Mouse (Mus musculus): ENCODE measurements around the gene Prkar2a. TPM values are rescaled to one million over a fixed set of nuclear protein-coding genes. Genes with fewer than 3 reads are reported as not detected.

The Prkar2a gene
- total RNA-seq, 2 experiments from 2014 or later: 28.9 to 34.9 TPM

DNA sequence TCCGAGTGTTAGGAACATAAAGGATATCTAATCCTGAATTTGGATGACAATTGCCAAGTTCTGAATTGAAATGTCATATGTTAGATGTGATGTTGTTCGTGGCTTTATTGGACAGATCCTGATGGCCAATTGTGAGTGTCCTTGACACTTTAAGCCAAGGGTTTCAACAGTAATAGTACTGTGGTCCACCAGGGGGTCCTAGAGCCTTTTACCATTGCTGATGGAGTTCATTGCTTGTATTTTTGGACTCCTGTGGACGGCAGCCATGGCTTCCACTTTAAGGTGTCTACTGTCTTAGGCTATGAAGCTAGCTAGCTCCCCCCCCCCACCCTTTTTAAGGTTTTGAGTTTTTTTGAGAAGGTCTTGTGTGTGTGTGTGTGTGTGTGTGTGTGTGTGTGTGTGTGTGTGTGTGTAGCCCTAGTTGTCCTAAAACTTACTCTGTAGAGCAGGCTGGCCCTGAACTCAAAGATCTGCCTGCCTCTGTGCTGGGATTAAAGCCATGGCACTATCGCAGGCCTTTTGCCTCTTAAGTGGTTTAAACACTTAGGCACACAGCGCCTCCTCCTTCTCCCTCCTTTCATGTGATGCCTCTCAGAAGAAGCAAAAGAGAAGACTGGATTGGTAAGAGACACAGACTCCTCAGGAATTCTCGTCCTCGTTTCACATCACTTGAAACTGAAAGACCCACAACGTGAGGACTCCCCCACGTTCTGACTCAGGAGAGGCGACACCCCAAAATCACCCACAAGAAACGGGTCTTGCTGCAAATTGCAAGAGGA is 63.2 kb downstream of the Prkar2a start:
- DNase-seq: no peak

DNA sequence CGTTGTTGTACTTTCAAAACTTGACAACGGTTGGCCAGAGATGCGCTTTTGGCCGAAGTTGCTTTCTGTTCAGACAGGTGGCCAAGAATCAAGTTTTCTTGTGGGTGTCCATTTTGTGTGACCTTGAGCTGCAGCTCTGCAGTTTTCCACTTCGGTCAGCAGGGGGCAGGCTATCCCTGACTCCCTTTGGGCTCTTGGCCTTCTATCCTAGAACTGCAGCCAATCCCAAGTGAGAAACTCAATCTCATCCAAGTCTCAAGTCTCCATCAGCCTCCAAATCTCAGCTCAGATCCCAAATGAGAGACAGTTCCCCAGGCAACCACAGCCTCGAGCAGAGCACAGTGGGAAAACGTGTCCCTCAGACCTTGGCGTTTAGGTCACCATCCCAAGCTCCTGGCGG is 64.2 kb downstream of the Prkar2a start:
- DNase-seq: peak; percentile 56 to 70

DNA sequence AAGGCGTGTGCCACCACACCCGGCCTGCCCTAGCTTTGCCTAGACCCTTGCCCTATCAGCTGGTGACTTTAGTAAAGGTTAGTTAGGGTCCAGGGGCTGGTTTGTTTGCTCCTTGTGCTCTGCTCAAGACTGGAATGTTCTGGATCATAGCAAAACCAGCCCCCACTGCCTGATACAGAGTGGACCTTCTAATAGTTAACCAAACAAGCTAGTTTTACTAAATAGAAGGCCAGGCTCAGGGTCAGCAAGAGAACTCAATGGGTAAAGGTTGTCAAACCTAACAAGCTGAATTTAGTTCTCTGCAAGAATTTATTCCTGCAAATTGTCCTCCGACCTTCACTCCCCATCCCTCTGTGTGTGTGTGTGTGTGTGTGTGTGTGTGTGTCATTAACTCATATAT is 64.9 kb downstream of the Prkar2a start:
- no peak for DNase-seq

DNA sequence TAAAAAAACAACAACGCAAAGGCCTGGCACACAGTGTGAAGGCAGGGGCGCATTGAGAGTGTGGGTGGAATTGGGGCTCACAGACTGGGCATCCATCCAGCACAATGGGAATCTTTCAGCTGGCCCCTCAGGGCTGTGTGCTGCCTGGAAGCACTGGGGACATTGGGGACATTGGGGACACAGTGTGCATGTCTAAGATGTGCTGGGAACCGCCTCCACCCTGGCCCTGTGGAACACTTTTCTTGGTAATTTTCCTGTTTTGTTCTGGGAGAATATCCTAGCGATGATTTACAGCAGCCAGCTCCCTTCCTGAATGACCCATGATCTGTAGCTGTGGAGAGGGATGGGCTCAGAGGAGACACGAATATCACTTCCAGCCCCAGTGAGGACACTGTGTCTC is 65.3 kb downstream of the Prkar2a start:
- DNase-seq: no peak

DNA sequence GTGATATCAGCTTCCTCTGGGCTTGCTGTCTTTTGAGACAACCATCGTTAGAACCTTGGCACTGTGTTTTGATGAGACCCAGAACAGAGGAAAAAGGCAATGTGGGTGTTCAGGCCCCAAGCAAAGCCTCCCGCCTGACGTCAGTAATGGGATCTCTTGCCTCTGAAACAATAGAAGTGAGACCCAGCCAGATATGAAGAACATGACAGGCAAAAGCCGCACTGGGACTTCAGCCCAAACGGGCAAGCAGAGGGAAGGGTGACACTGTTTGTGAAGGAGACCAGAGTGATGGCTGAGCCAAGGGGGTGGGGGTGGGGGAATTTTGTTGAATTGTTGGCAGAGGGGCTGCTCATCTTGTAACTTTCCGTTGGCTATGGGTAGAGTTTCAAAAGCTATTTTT is 68.3 kb downstream of the Prkar2a start:
- no peak for DNase-seq

DNA sequence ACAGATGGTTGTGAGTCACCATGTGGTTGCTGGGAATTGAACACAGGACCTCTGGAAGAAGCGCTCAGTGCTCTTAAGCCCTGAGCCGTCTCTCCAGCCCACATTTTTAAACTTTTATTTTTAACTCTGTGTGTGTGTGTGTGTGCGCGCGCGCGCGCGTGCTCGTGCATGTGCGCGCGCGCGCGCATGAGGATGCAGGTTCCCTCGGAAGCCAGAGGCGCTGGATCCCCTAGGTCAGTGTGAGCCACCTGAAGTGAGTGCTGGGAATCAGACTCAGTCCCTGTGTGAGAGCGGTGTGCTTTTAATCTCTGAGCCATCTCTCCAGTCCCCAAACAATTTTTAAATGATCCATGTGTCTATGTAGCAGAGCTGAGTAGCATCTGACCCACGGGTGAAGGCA is 70.0 kb downstream of the Prkar2a start:
- no peak for DNase-seq

DNA sequence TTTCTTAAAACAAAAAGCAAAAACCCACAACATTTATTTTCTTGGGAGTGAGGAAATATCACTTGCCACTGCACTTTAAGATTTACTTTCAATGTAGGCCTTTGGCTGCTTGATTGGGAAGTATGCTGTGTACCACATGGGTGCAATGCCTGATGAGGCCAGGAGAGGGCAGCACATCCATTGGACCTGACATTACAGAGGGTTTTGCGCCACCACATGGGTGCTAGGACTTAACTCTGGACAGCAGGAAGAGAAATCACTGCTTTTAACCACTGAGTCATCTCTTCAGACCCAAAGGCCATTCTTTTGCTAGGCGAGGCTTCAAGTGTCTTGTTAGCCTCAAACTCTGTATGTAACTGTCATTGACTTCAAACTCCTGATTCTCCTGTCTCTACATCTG is 70.7 kb downstream of the Prkar2a start:
- peak; percentile 56 to 72 for DNase-seq

DNA sequence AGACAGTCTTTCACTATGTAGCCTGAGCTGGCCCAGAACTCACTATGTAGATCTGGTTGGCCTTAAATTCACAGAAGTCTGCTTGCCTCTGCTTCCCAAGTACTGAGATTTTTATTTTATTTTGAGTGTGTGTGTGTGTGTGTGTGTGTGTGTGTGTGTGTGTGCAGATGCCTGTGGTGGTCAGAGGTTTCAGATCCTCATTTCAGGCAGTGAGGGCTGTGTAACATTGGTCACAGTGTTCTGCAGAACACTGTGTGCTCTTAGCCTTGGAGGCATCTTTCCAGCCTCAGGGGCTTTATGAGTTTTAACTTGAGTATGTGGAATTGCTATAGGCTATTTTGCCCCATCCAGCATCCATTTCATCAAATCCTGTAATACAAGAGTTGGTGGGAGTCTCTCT is 72.4 kb downstream of the Prkar2a start:
- DNase-seq: no peak

DNA sequence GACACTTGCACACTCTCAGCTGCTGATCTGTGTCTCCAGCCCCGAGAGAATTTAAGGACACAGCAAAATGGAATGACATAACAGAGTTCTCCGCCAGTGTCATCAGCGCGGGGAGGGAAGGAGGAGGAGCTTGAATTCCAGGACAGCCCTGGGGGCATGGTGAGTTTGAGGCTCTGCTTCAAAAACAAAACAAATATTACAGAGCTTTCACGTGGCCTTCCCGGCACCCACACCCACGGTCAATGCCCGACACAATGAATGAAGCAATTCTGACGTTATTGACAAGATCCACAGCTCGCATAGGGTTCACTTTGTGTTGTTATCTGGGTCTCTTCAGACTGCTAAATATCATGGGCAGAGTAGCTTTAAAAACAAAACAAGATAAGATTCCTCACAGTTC is 75.9 kb downstream of the Prkar2a start:
- DNase-seq: no peak

DNA sequence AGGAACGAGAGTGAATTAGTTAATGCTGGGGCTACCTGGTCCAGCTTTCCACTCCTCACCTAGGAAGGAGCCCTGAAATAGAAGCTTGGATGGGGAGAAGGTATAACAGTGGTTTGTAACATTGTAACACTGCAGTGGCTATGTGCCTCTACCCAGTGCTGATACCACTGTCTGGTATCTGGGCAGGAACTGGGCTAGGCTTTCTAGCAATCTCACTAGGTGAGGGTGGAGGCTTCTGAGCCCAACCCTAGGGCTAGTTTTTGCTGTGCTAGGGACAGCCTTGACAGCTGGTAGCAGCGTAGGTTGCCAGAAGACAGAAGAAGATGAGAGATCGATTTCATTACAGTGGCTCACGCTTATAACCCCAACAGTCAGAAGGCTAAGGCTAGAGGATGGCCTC is 87.5 kb downstream of the Prkar2a start:
- DNase-seq: no peak

DNA sequence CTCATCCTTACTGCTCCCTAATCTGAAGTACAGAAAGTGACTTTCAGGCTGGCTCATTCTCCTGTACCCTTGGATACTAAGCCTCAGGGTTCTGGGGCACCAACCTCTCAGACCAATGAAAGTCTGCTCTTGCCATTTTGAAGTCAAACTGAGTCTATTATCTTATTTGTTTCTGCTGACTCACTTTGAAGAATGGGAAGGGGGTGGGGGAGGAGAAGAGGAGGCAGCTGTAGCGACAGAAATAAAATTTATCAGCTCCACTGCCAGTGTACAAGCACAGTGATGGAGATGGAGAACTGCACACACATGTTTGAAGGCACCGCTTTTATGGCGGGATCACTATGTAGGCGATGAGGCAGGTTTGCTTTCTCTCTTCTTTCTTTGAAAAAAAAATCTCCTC is 88.2 kb downstream of the Prkar2a start:
- no peak for DNase-seq

DNA sequence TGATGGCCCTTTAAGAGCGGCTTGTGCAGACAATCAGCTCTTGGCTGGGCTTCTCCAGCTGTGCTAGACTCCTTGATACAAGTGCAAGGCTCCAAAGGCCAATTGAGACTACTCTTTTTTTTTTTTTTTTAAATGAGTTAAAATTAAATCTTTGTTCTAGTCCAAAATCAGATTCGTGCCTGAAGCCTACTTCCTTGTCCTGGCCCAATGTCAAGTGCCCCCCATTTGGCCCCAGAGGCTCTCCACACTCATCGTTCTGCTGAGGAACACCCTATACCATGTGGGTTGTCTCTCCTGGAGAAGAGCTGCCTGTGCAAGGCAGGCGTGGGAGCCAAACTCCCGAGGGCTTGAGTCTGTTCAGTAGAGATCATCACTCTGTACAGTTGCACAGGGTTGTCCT is 91.8 kb downstream of the Prkar2a start:
- DNase-seq: no peak

DNA sequence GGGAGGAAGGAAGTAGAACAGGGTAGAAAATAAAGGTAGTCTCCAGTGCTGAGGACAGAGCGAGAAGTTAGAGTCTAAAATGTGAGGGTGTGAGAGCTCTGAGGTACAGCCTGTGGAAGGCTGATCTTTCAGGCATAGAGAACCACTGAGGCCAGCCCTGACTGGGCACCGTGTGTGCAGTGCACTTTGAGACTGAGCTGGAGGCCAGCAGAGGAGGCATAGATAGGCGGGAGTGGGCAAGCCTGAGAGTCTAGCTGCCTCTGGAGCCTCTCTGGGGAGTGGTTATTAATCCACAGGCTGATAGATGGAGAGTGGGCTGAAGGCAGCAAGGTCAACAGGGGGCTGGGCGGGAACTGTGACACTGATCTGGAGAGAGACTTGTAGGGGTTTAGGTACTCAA is 92.8 kb downstream of the Prkar2a start:
- no peak for DNase-seq

DNA sequence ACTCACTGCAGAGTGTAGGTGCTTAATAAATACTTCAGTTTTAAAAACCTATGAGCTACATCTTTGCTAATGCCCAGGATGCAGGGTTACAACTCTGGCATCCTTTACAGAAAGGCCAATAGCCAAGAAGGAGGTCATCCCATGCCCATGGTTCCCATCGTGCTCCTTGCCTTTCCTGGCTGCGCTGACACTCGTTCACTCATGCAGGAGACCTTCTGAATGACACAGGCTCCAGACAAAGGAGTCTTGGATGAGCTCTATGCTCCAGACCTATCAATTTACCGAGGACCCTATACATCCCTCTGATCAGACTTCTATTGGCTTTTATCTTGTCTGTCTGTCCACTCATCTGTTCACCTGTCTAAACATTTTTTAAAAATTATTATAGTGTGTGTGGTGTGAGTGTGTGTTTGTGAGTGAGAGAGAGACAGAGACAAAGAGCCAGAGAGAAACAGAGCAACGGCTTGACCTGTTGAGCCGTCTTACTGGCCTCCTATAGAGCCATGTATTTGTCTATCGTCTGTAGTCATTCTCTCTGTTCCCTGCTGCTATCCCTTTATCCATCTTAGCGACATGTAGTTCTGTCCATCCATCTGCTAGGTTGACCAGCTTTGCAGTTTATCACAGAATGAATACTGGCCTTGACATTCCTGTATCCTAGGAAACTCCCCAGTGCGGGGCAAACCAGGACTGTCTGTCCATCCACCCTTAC is 93.9 kb downstream of the Prkar2a start:
- DNase-seq: no peak

DNA sequence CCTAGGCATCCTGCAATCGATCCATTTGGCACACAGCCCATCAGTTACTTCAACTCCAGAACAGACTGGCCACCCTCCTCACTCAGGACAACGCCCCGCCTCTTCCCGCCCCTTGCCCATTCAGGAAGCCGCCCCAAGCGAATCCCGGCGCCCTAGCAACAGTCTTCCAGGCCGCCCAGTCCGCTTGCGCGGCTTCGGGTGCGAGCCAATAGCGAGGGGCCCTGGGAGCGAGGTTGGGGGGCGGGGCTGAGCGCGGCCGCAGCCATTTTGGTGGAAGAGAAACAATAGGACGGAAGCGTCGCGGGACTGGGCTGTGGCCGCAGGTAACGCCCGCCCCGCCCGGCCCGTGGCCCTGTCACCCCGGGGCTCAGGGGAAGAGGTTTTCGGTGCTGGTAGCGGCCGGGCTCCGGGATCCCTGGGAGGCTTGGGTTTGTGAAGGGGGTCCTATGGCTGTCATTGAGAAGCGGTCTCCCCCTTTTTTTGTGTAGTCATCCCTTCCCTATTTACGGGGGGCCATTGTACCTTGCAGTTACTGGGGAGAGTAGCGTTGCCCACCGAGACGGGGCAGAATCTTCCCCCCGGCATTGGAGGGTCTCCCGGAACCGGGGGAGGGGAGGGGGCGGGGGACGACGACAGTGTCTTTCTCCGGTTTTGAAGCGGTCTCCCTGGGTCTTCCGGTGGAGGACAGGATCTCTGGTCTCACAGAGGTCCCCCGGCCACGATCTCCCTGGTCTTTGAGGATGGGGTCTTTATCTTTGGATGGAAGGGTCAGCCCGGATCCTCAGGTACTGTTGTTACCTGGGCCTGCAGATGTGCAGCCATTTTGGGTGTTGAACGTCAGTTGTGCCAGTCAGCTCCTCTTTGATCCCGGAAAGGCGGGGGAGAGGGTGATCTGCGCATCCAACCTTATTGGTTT is 94.7 kb downstream of the Prkar2a start, which contains the start of gene Ip6k2:
TSS of gene Ip6k2 (plus strand) at position 249 of the 916 bp plus-strand sequence.
- peak; percentile 98 to 99 for DNase-seq

DNA sequence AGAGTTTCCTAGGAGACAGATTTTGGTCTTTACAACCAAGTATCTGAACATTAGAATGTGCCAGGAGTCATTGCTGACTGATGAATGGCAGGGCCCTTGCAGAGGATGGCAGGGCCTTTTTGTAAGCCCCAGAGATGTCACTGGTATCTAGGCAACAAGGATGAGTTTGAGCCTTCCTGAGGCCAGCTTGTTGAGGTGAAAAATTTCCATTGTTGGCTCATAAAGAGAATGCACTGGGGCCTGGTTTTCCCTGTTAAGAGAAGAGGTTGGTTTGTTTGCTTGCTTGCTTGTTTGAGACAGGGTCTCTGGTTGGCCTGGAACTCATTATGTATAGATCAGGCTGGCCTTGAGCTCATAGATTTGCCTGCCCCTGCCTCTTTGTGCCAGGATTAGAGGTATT is 96.3 kb downstream of the Prkar2a start:
- DNase-seq: no peak

DNA sequence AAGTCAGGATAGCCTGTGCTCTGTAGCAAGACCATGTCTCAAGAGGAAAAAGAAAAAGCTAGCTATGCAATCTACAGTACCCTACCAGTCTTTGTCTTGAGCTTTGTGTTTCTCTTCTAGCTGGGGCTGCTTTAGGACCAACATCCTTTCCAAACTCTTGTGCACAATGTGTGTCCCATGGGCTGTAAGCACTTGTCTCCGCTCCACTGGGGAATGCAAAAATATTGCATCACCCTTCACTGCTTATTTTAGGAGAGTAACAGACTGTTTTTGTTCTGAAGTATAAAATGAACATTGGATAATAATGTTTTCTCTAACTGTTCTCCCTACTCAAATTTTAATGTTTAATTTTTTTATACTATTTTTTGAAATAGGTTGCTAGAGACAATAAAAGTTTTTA is 97.4 kb downstream of the Prkar2a start:
- DNase-seq: no peak

DNA sequence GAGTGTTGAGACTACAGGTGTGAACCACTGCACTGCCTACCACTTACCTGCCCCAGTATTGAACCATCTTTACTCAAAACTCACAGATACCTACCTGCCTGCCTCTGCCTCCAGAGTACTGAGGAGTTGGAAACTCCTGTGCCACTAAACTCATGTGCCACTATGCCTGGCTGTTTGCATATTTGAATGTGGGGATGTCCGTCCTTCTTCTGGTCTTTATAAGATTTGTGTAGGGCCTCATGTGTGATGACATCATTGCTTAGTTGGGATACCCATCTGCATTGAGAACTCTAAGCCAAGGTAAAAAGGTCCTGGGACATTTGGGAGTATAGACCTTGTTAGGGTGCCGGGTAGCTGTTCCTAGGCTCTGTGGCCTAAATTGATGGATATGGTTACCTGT is 98.0 kb downstream of the Prkar2a start:
- no peak for DNase-seq

DNA sequence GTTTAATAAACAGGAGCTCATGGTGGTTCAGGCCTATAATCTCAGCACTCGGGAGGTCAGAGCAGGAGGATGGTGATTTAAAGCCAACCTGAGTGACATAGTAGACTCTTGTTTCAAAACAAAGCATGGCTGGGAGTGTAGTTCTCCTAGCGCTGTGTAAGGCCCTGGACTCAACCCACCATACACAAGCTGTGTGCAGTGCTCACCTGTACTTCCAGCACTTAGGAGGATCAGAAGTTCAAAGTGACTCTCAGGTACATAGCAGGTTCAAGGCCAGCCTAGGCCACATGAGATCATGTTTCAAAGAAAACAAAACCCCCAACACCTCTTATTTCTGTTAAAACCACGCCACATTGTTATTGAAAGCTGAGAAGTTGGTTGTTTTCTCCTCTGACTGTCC is 99.6 kb downstream of the Prkar2a start:
- DNase-seq: no peak

DNA sequence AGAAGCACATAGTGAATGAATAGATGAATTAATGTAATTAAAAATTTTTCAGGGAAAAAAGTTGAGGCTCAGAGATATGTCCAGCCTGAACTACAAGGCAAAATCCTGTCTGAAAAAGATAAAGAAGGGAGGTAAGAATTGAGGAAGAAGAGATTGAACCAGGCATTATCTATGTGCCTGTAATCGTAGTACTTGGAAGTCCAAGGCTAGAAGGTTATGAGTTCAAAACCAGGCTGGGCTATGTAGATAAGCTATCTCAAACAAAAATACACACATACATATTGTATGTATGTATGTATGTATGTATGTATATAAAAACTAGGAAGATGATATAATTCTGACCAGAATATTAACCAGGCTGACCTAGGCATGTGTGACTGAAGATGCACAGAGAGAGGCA is 103.2 kb downstream of the Prkar2a start:
- no peak for DNase-seq

DNA sequence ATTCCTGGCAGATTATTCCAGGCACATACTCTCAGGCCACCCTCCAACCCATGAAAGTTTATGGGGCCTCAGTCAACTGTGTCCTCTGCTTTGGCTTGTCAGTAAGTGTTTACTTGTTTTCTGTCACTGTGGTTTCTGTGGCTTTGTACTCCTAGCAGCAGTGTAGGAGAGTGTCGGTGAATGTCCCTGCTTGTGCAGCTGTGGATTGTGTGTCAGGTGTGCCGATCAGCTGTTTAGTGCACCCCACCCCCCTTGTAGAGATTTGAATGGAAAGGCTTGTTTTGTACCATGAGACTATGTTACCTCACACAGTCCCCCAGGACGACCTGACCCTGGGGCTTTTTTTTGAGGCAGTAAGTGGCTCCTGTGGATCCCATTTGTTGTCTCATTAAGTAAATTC is 103.6 kb downstream of the Prkar2a start:
- no peak for DNase-seq

DNA sequence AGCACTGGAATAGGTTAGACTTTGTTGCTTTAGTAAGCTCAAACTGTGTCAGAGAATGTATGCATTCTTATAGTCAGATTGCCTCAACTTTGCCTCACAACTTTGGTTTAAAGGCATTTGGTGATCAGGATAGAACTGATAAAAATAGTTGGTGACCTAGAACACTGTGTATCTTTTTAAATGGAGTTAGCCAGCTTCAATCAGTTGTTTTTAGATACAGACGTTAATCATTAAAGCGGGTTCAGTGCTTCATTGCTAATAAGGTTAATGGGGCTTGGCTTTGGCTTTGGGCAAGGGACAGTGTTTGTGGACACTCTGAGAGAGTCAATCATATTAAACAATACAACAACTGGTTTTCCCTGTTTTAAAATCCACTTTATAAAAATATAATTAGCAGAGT is 106.2 kb downstream of the Prkar2a start:
- no peak for DNase-seq

DNA sequence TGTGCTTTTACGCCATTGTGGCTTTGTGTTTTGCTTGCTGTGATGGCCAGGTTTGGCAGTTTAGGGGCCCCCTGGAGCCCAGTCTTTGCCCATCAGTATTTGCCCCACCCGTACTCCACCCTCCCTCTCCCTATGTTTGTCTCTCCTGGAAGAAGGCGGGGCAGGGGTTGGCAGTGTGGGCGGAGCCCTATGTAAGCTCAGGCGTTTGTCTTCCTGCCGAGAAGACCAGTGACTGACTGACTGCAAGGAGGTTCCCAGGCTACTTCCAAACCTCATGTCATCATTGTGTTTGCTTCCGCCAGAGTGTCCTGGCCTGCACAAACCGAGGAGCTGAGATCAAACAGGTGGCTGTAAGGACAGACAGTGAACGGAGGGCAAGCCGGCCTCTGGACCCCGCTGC is 106.6 kb downstream of the Prkar2a start:
- DNase-seq: peak; percentile 71 to 77
